Mouse (Mus musculus) heart, postnatal 14 days (tissue): ENCODE data around the gene Gabpb1. TPM values are rescaled to one million over a fixed set of nuclear protein-coding genes. Genes with fewer than 3 reads are reported as not detected.
A peak's percentile ranks its signal among the peaks of the same experiment; 100 is the strongest.
"Not testable (repeated sequence)": the region's sequence is repeated elsewhere in the genome, so short reads cannot be mapped to it uniquely, and the experiment has no call there.

ENCODE experiments used
- DNase-seq, 2 experiments: peaks; one replicate each; pipeline ENCODE4 v3.0.0; 2021 to 2022
- intact Hi-C: fragments of 180-260 bp; cut with DNase I; formaldehyde crosslinking; loops from one replicate; pipeline ENCODE4 v1.15.1; 2025
- total RNA-seq, 2 experiments: library from RNA; stranded (reverse); gene quantifications; 2 replicates each; pipeline ENCODE4 v1.2.3; 2021

Gene Gabpb1
- total RNA-seq, 2 experiments from 2014 or later, result 14.2 to 17.4 TPM

DNA sequence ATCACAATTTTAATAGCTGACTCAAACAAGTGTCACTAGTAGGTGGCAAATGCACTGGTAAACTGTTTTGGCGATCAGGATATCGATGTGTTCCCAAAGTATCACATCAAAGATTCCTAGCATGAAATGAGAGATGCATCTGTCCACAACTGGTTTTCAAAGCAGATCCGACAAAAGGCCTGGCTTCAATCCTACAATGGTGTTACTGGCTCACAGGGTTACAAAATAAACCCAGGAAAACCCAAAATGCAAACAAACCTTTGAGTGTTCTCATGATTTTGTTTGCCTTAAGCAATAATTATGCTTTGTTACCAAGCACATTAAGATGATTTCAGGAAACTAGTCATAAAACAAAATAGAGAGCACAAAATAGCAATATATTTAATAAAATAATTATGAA lies 28.4 kb downstream of the Gabpb1 start:
- intact Hi-C loops, result loop anchor here (5.0 kb wide), 1 partner anchor 45 kb away; no protein-coding TSS in a partner anchor
- no peak for DNase-seq

GRCm38 (mm10) chr2:126646461-126646860 lies 29.7 kb downstream of the Gabpb1 start:
- DNase-seq, result no peak
- intact Hi-C loops, result loop anchor here (5.0 kb wide), 1 partner anchor 44 kb away; no protein-coding TSS in a partner anchor

GRCm38 (mm10) chr2:126644768-126645167 lies 31.4 kb downstream of the Gabpb1 start:
- no peak for DNase-seq
- intact Hi-C loops, result loop anchor here (5.0 kb wide), 1 partner anchor 42 kb away; no protein-coding TSS in a partner anchor

DNA sequence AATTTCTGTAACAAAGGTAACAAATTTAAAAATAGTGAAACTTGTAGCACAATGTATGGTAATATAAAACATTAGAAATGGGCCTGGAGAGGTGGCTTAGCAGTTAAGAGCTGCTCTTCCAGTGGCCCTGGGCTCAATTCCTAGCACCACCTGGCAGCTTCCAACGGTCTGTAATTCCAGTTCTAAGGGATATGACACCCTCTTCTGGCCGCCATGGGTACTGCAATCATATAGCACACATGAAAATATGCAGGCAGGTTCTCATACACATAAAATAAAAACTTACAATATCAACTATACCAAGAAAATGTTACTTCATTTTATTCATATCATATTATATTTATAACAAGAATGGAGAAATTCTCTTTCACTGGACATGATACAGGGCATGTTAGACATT lies 35.8 kb downstream of the Gabpb1 start:
- intact Hi-C loops, result no loop called here
- no peak for DNase-seq

DNA sequence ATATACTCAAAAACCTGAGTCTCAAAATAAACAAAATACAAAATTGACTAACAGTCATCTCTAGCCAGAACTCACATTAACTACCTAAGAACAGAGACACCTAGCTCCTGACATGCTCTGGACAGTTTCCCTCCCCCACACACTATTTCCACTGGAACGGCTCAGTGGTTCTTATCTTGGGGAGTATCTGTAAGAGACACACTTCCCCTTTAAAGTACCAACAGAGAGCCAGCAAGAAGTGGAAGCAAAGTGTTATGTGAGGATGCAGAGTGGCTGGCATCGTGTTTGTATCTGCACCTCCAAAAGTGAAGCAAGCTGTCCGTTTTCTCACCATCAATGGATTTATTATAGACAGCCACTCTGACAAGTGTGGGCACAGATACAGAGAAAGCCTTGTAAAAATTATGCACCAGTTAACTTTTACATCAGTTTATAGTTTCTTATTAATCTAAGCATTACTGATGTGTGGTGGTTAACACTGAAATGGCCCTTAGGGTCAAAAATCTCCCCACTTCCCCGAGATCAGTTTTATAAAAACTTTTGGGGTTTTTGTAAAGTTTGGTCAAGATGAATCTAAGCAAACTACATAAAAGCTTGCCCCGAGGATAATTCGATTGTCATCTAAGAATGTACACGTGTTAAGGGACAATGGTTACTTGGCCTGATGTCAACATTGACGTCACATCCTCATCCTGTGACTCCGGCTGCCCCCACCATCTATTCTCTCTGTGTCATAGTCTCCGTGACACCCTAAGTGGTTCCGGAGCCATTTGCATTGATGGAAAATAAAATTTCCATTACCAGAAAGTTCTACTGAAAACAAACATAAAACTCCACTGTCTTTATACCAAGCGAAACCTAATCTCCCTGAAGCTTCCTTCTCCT lies 40.0 kb downstream of the Gabpb1 start:
- intact Hi-C loops, result no loop called here
- peak; percentile 30 to 55 for DNase-seq

- no peak for DNase-seq
- intact Hi-C loops, result no loop called here
Observed at GRCm38 (mm10) chr2:126633165-126633564, 43.0 kb downstream of the Gabpb1 start.

GRCm38 (mm10) chr2:126628455-126628995 lies 47.6 kb downstream of the Gabpb1 start:
- DNase-seq, result no peak
- intact Hi-C loops, result no loop called here

DNA sequence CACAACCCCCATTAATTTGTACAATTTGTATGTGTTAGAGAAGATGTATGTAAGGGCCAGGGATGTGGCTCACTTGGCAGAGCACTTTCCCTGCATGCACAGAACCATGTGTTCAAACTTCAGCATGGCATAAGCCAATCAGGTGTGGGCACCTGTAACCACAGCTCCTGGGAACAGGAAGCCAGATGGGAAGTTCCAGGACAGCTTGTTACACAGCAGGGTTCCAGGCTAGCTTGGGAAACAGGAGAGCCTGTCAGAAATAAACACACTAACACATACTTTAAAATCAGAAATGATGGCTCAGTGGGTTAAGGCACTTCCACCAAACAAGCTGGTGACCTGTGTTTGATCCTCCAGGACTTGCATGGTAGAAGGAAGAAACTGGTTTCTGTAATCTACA lies 53.0 kb downstream of the Gabpb1 start:
- intact Hi-C loops, result no loop called here
- DNase-seq, result no peak

DNA sequence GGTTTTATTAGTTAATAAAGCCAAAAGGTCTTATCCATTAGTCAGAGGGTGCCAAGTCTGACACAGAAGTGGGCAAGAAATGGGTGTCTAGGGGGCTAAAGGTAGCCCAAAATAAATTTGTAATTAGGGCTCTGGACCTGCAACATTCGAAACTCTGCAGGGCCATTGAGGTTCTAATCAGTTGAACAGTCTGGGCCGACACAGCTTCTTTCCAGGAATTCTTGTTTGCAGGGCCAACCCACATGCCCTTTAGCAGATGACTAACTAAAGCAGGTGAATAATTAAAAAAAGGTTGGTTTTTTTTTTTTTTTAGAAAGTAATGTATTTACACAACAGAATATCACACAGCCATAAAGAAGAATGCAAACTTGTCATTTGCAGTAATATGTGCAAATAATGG lies 53.7 kb downstream of the Gabpb1 start:
- intact Hi-C loops, result no loop called here
- DNase-seq, result no peak

GRCm38 (mm10) chr2:126619249-126619704 lies 56.9 kb downstream of the Gabpb1 start, which contains the start of gene Hdc:
TSS of gene Hdc (minus strand) at chr2:126619299.
- intact Hi-C loops, result no loop called here
- no peak for DNase-seq

GRCm38 (mm10) chr2:126618470-126619179 lies 57.5 kb downstream of the Gabpb1 start:
- DNase-seq, result peak in 1 of 2 experiments; percentile 31
- intact Hi-C loops, result no loop called here

DNA sequence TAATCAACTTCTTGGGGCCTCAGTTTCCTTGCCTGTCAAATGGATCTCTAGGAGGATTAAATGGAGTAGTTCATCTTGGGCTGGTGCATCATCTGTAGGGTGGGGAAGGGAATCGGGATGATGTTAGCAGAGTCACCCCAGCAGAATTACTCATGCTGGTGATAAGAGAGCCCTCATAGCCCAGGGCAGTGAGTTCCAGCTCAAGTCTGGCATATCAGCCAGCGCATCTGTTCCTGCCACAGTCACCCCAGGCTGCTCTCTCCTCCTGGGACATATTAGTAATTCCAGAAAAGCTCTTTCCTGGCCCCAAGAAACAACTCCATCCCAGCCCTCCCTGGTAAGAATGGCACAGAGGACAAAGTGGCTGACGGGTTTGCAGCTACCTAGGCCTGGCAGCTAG lies 60.8 kb downstream of the Gabpb1 start:
- no peak for DNase-seq
- intact Hi-C loops, result no loop called here

DNA sequence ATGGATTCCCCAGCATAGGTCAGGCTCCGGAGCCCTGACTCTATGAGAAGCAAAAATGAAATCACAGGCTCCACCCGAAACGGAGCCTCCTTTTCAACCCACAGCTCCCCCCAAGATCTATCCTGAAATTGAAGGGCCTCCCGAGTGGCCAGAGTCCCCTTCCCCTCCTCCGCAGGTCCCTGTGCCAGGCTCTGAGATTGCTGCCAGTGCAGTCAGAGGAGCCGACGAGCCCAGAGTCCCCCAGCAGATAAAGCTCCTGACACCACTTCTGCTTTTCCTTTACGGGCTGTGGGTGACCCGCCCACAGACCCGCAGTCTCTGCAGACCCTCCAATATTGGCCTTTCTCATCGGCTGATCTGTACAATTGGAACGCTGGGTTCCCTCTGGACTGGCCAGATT lies 66.5 kb downstream of the Gabpb1 start:
- intact Hi-C loops, DNase-seq: not testable (repeated sequence)

- intact Hi-C loops, result no loop called here
Observed at GRCm38 (mm10) chr2:126607553-126608203, 68.5 kb downstream of the Gabpb1 start.

DNA sequence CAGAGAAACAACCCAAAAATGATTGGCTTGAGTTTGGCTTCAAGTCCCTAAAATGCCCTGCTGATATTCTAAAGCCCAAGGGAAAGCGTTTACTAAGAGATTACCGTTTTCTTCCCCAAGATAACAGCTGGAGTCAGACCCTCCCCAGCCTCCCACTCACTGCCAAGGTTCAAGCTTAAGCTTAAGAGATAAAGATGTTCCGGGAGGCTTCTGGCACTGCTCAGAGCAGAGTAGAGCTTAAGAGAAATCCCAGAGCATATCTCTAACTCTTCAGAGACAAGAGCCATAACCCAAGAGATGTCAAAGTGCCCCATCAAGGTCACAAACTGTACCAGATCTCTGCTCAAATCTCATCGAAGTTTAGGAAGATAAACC lies 69.5 kb downstream of the Gabpb1 start:
- no peak for DNase-seq
- intact Hi-C loops, result no loop called here

More at GRCm38 (mm10) chr2:126607553-126608203, 68.5 kb downstream of the Gabpb1 start:
- peak in 1 of 2 experiments; percentile 33 for DNase-seq

DNA sequence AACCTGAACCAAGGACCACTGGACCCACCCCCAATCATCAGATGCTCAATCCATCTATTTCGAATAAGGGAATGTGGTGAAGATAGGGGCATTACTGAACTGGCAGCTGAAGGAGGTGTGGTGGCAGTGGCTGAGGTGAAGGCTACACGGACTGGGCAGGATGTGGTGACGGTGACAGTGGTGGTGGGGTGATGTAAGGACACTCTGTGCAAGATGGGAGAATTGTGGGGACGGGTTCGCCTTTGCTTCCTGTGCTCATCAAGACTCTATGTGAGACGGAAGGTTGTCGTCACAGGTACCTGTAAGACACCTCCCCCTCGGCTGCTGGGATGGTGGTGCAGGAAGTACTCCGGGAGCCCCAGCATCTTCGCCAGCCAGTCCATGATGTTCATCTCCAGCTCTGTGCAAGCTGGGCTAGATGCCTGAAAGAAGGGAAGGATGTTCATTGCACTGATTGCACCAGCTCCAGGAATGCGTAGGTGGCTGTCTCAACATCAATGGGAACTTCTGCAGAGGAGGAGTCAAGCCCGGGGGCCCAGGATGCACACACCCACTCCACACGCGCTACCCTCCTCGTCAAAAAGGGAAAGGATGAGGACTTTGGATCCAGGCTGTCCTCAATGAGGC lies 70.0 kb downstream of the Gabpb1 start:
- intact Hi-C loops, result no loop called here
- peak in 1 of 2 experiments; percentile 11 for DNase-seq

- intact Hi-C loops, result loop anchor here (5.0 kb wide), 1 partner anchor 45 kb away; no protein-coding TSS in a partner anchor
- no peak for DNase-seq
Observed at GRCm38 (mm10) chr2:126601918-126602600, 74.1 kb downstream of the Gabpb1 start.

DNA sequence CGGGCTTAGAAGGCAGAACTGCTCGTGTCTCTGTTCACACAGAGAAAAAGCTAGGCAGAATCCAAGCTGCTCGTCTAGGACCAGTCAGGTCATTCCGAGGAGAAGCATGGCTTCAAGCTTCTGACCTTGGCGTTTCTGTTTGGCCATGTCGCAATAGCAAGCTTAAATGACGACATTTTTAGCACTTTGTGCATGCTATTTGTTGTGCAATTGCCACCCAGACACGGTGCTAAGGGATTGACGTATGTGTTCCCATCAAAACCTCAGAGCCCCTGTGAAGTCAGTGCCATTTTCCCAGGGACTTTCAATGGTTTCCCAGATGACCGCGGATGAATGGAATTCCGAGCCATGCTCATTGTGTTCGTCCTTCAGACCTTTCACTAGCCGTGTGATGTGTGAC lies 75.6 kb downstream of the Gabpb1 start:
- intact Hi-C loops, result loop anchor here (1.0 to 5.0 kb wide), 2 partner anchors 47 to 107 kb away; partner anchors contain the start of gene Usp8

DNA sequence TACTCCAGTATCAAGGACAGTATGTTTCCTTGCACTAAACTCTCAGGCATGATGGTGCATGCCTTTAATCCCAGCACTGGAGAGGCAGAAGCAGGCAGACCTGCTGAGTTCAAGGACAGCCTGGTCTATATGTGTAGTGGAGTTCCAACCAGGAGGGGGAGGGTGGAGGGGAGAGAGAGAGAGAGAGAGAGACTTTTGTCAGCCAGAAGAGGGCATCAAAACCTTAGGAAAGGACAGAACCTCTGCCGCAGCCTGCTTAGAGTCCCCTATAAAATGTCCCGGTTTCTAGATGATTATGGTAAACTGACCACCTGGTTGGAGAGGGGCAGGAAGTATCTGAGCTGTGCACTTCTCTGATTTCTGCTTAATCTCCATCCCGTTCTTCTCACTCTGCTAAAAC lies 77.1 kb downstream of the Gabpb1 start:
- DNase-seq, result peak in 1 of 2 experiments; percentile 11
- intact Hi-C loops, result loop anchor here (2.0 kb wide), 1 partner anchor 184 kb away; the partner anchor contains the start of gene Usp50

More for the DNA sequence above, 75.6 kb downstream of the Gabpb1 start:
- no peak for DNase-seq
